Mouse (Mus musculus): ENCODE measurements around the gene Ropn1l.

- TF ChIP-seq CTCF (IDR thresholded peaks at IDR 0.05; ENCODE audit: control insufficient read depth, insufficient read depth, insufficient replicate concordance, low read depth, low read length) (no peak), POLR2A (IDR thresholded peaks at IDR 0.05; ENCODE audit: control insufficient read depth, low read depth, low read length) (no peak)
Measured at GRCm38 (mm10) chr15:31466749-31467148, 13.2 kb upstream of the Ropn1l start.
